Mouse (Mus musculus): ENCODE results near the gene Trappc6a. TPM values are rescaled to one million over a fixed set of nuclear protein-coding genes. Genes with fewer than 3 reads are reported as not detected.

The Trappc6a gene
- total and polyA plus RNA-seq, 3 experiments, result 32.2 to 45.0 (median 33.5) TPM

DNA sequence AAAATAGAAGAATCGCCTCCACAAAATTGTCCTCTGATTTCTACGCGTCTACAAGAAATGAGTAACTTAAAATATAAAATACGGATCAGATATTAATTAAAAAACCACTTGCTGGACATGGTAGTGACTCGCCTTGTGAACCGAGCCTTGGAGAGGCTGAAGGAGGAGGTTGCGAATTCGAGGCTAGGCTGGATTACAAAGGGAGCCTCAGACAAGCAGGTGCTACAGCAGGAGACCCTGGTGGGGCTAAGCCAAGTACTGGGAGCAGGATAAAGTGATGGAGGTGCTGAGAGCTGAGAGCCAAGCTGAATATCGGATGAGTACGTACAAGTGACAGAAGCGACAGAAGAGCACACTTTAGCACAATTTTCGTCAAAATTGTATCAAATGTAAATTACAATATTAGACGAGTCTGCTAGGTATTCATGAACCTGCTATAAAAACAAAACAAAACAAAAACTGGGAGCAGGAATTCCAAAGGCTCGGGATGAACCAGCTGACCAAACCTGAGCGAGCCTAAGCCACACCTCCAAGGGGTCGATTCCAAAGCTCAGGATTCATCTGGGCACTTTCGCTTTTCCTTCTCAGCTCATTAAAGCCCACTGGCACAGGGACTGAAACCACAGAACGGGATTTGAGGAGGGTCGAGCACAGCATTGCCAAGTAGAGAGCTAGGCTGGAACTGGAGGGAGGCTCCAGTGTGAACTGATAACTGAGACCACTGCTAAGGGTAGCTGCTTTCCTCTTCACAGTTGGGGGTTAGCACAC lies 54.6 kb downstream of the Trappc6a start, which contains the start of gene Ppp1r37:
Gene Ppp1r37, minus strand, starts transcription at position 434 of the 768 bp plus-strand sequence.
- no peaks in the 10 kb centered on the region for H3K27me3 ChIP-seq (ENCODE audit: control insufficient read depth, insufficient read depth, low read length)
- peak in 1 of 2 experiments; percentile 32 for DNase-seq
- H3K4me3 ChIP-seq, result peak within 1 kb of the TSS; percentile 96
- peak within 1 kb of the TSS; percentile 78 for H3K9ac ChIP-seq (ENCODE audit: low read depth, low read length)
- intact Hi-C loops (cut with DNase I), result loop anchor here (2.0 to 5.0 kb wide), 2 partner anchors 42 to 106 kb away; partner anchors contain the start of genes Clasrp and Mark4
- H3K27ac ChIP-seq, result peak within 1 kb of the TSS; percentile 99
- H3K79me2 ChIP-seq (replicated peaks; ENCODE audit: control insufficient read depth, insufficient read depth, low read length), result peaks cover 5% of the 10 kb centered on the region
- TF ChIP-seq CTCF (IDR thresholded peaks at IDR 0.05) (no peak), EP300 (IDR thresholded peaks at IDR 0.05; ENCODE audit: insufficient read depth, low read depth, low read length) (no peak), POLR2A (IDR thresholded peaks at IDR 0.05; ENCODE audit: insufficient read depth, low read depth, low read length) (peak; percentile 41; the same call in 1 of the 2 replicates)
- WGBS, result under 1% methylated on average over 19 of the region's 19 CpGs
- H3K4me1 ChIP-seq (ENCODE audit: control insufficient read depth, insufficient read depth, low read length), result peaks cover 27% of the 10 kb centered on the region
- no peaks in the 10 kb centered on the region; the same call in none of the 2 replicates for H3K36me3 ChIP-seq (ENCODE audit: control insufficient read depth, insufficient read depth, low read length)

DNA sequence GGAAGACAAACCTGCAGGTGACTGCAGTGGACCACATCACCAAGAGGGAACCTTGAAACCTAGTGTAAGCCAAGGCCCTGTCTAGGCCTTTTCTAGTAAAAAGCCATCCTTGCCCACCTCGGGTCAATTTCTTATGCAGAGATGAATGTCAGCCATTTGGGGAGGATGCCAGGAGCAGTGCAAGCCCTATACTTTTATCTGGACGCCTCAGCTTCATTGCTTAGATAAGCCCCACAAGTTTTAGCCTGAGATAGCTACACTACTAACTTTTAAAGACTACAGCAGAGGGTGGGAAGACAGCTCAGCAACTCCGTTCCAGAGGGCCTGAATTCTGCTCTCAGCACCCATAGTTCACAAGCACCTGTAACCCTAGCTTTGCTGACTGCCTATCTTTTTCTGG lies 55.7 kb downstream of the Trappc6a start:
- Histone ChIP-seq H3K4me1 (ENCODE audit: control insufficient read depth, insufficient read depth, low read length) (peaks cover 17% of the 10 kb centered on the region), H3K27me3 (ENCODE audit: control insufficient read depth, insufficient read depth, low read length) (no peaks in the 10 kb centered on the region), H3K27ac (no peak overlapping the region), H3K36me3 (ENCODE audit: control insufficient read depth, insufficient read depth, low read length) (no peaks in the 10 kb centered on the region; the same call in none of the 2 replicates), H3K9ac (ENCODE audit: low read depth, low read length) (no peak overlapping the region), H3K79me2 (replicated peaks; ENCODE audit: control insufficient read depth, insufficient read depth, low read length) (peaks cover 4% of the 10 kb centered on the region), H3K4me3 (no peak overlapping the region)
- no peak for DNase-seq
- WGBS, result 65% methylated on average over 3 of the region's 3 CpGs
- TF ChIP-seq EP300 (IDR thresholded peaks at IDR 0.05; ENCODE audit: insufficient read depth, low read depth, low read length) (no peak), CTCF (IDR thresholded peaks at IDR 0.05) (no peak), POLR2A (IDR thresholded peaks at IDR 0.05; ENCODE audit: insufficient read depth, low read depth, low read length) (no peak)
- intact Hi-C loops (cut with DNase I), result loop anchor here (2.0 to 5.0 kb wide), 2 partner anchors 41 to 107 kb away; partner anchors contain the start of genes Clasrp and Mark4

GRCm38 (mm10) chr7:19564455-19564854 lies 56.3 kb downstream of the Trappc6a start:
- TF ChIP-seq EP300 (IDR thresholded peaks at IDR 0.05; ENCODE audit: insufficient read depth, low read depth, low read length), result no peak
- peak; percentile 51 for TF ChIP-seq CTCF (IDR thresholded peaks at IDR 0.05)
- no peak for TF ChIP-seq POLR2A (IDR thresholded peaks at IDR 0.05; ENCODE audit: insufficient read depth, low read depth, low read length)

More at GRCm38 (mm10) chr7:19564455-19564854, 56.3 kb downstream of the Trappc6a start:
- 93% methylated on average over 4 of the region's 4 CpGs for whole genome bisulfite sequencing
- no peak overlapping the region for H3K4me3 ChIP-seq
- H3K4me1 ChIP-seq (ENCODE audit: control insufficient read depth, insufficient read depth, low read length), result peaks cover 11% of the 10 kb centered on the region
- no peak for DNase-seq
- no peak overlapping the region for H3K9ac ChIP-seq (ENCODE audit: low read depth, low read length)
- H3K27me3 ChIP-seq (ENCODE audit: control insufficient read depth, insufficient read depth, low read length), result no peaks in the 10 kb centered on the region
- no peaks in the 10 kb centered on the region; the same call in 1 of the 2 replicates for H3K36me3 ChIP-seq (ENCODE audit: control insufficient read depth, insufficient read depth, low read length)
- no peaks in the 10 kb centered on the region for H3K79me2 ChIP-seq (replicated peaks; ENCODE audit: control insufficient read depth, insufficient read depth, low read length)
- intact Hi-C loops (cut with DNase I), result loop anchor here (5.0 kb wide), 1 partner anchor 107 kb away; the partner anchor contains the start of gene Mark4
- H3K27ac ChIP-seq, result no peak overlapping the region

Other genes starting within 250 kb of the Trappc6a start
- gene Vasp, start 236.6 kb upstream of the Trappc6a start, total RNA-seq (2021), result 10 to 100 TPM; 25.1 to 30.8 TPM
- gene Vasp, start 236.6 kb upstream of the Trappc6a start, polyA plus RNA-seq (2012; rRNA removed), result 43.3 and 51.5 TPM in 2 replicates
- under 1 TPM in 1 of 2 experiments, not detected in 1; 0.21 TPM for gene Ppm1n, start 228.3 kb upstream of the Trappc6a start, total RNA-seq (2021)
- 0.09 and 0.33 TPM in 2 replicates for gene Ppm1n, start 228.3 kb upstream of the Trappc6a start, polyA plus RNA-seq (2012; rRNA removed)
- 100 to 1,000 TPM; 114 to 136 TPM for gene Rtn2, start 225.8 kb upstream of the Trappc6a start, total RNA-seq (2021)
- gene Rtn2, start 225.8 kb upstream of the Trappc6a start, polyA plus RNA-seq (2012; rRNA removed), result 273 and 340 TPM in 2 replicates
- 1 to 10 TPM in 1 of 2 experiments, under 1 TPM in 1; 0.89 to 1.1 TPM for gene Fosb, start 198.3 kb upstream of the Trappc6a start, total RNA-seq (2021)
- 0.94 and 1.1 TPM in 2 replicates for gene Fosb, start 198.3 kb upstream of the Trappc6a start, polyA plus RNA-seq (2012; rRNA removed)
- gene Ercc1, start 163.6 kb upstream of the Trappc6a start, total RNA-seq (2021), result 10 to 100 TPM; 46.8 to 48.6 TPM
- gene Ercc1, start 163.6 kb upstream of the Trappc6a start, polyA plus RNA-seq (2012; rRNA removed), result 47.1 and 49.1 TPM in 2 replicates
- 1 to 10 TPM; 9.3 to 9.7 TPM for gene Cd3eap, start 148.9 kb upstream of the Trappc6a start, total RNA-seq (2021)
- gene Cd3eap, start 148.9 kb upstream of the Trappc6a start, polyA plus RNA-seq (2012; rRNA removed), result 4.4 and 4.7 TPM in 2 replicates
- gene Ppp1r13l, start 148.6 kb upstream of the Trappc6a start, total RNA-seq (2021), result 10 to 100 TPM; 43.9 to 45.1 TPM
- 23.5 and 30.1 TPM in 2 replicates for gene Ppp1r13l, start 148.6 kb upstream of the Trappc6a start, polyA plus RNA-seq (2012; rRNA removed)
- 10 to 100 TPM; 10.9 to 11.6 TPM for gene Ercc2, start 126.4 kb upstream of the Trappc6a start, total RNA-seq (2021)
- 22.6 and 24.8 TPM in 2 replicates for gene Ercc2, start 126.4 kb upstream of the Trappc6a start, polyA plus RNA-seq (2012; rRNA removed)
- under 1 TPM; 0.21 to 0.25 TPM for gene Klc3, start 104.3 kb upstream of the Trappc6a start, total RNA-seq (2021)
- 0.29 and 0.59 TPM in 2 replicates for gene Klc3, start 104.3 kb upstream of the Trappc6a start, polyA plus RNA-seq (2012; rRNA removed)
- 1,000 to 10,000 TPM; 3,482 to 3,985 TPM for gene Ckm, start 103.6 kb upstream of the Trappc6a start, total RNA-seq (2021)
- 7,008 and 7,255 TPM in 2 replicates for gene Ckm, start 103.6 kb upstream of the Trappc6a start, polyA plus RNA-seq (2012; rRNA removed)
- gene Mark4, start 49.6 kb upstream of the Trappc6a start, total RNA-seq (2021), result 10 to 100 TPM; 22.4 to 27.2 TPM
- gene Mark4, start 49.6 kb upstream of the Trappc6a start, polyA plus RNA-seq (2012; rRNA removed), result 11.1 and 11.8 TPM in 2 replicates
- gene Exoc3l2, start 45.1 kb upstream of the Trappc6a start, total RNA-seq (2021), result 1 to 10 TPM in 1 of 2 experiments, under 1 TPM in 1; 0.80 to 1.2 TPM
- 1.5 and 1.7 TPM in 2 replicates for gene Exoc3l2, start 45.1 kb upstream of the Trappc6a start, polyA plus RNA-seq (2012; rRNA removed)
- gene Bloc1s3, start within 50 bp of the Trappc6a start, total RNA-seq (2021), result 1 to 10 TPM; 2.2 to 2.5 TPM
- gene Bloc1s3, start within 50 bp of the Trappc6a start, polyA plus RNA-seq (2012; rRNA removed), result 3.9 and 5.4 TPM in 2 replicates
- not detected for gene Nkpd1, start 9.4 kb downstream of the Trappc6a start, total RNA-seq (2021)
- 0.06 TPM in 1 of 2 replicates, not detected in the other for gene Nkpd1, start 9.4 kb downstream of the Trappc6a start, polyA plus RNA-seq (2012; rRNA removed)
- gene Ppp1r37, start 54.7 kb downstream of the Trappc6a start, total RNA-seq (2021), result 10 to 100 TPM; 58.0 to 69.5 TPM
- gene Ppp1r37, start 54.7 kb downstream of the Trappc6a start, polyA plus RNA-seq (2012; rRNA removed), result 56.0 and 66.4 TPM in 2 replicates
- gene Zfp296, start 68.9 kb downstream of the Trappc6a start, total RNA-seq (2021), result under 1 TPM; 0.42 to 0.43 TPM
- gene Zfp296, start 68.9 kb downstream of the Trappc6a start, polyA plus RNA-seq (2012; rRNA removed), result 0.82 and 1.0 TPM in 2 replicates
- gene Gemin7, start 69.2 kb downstream of the Trappc6a start, total RNA-seq (2021), result 10 to 100 TPM; 48.5 to 48.6 TPM
- 75.2 and 87.3 TPM in 2 replicates for gene Gemin7, start 69.2 kb downstream of the Trappc6a start, polyA plus RNA-seq (2012; rRNA removed)
- gene Clasrp, start 96.1 kb downstream of the Trappc6a start, total RNA-seq (2021), result 10 to 100 TPM; 13.9 to 14.0 TPM
- 26.1 and 32.0 TPM in 2 replicates for gene Clasrp, start 96.1 kb downstream of the Trappc6a start, polyA plus RNA-seq (2012; rRNA removed)
- gene Relb, start 121.0 kb downstream of the Trappc6a start, total RNA-seq (2021), result 1 to 10 TPM; 7.1 to 7.6 TPM
- gene Relb, start 121.0 kb downstream of the Trappc6a start, polyA plus RNA-seq (2012; rRNA removed), result 9.5 and 12.1 TPM in 2 replicates
- gene Clptm1, start 156.6 kb downstream of the Trappc6a start, total RNA-seq (2021), result 10 to 100 TPM; 61.7 to 74.9 TPM
- gene Clptm1, start 156.6 kb downstream of the Trappc6a start, polyA plus RNA-seq (2012; rRNA removed), result 70.1 and 123 TPM in 2 replicates
- gene Apoc2, start 169.5 kb downstream of the Trappc6a start, total RNA-seq (2021), result under 1 TPM in 1 of 2 experiments, not detected in 1; 0.47 TPM
- not detected in 2 replicates for gene Apoc2, start 169.5 kb downstream of the Trappc6a start, polyA plus RNA-seq (2012; rRNA removed)
- not detected for gene Gm44805, start 173.0 kb downstream of the Trappc6a start, total RNA-seq (2021)
- not detected in 2 replicates for gene Gm44805, start 173.0 kb downstream of the Trappc6a start, polyA plus RNA-seq (2012; rRNA removed)
- gene Apoc4, start 173.1 kb downstream of the Trappc6a start, total RNA-seq (2021), result not detected
- 0.82 TPM in 1 of 2 replicates, not detected in the other for gene Apoc4, start 173.1 kb downstream of the Trappc6a start, polyA plus RNA-seq (2012; rRNA removed)
- gene Apoc1, start 184.3 kb downstream of the Trappc6a start, total RNA-seq (2021), result 1 to 10 TPM; 2.7 to 4.2 TPM
- 3.1 and 7.2 TPM in 2 replicates for gene Apoc1, start 184.3 kb downstream of the Trappc6a start, polyA plus RNA-seq (2012; rRNA removed)
- 100 to 1,000 TPM; 278 to 293 TPM for gene Apoe, start 190.8 kb downstream of the Trappc6a start, total RNA-seq (2021)
- gene Apoe, start 190.8 kb downstream of the Trappc6a start, polyA plus RNA-seq (2012; rRNA removed), result 456 and 519 TPM in 2 replicates
- gene Tomm40, start 207.0 kb downstream of the Trappc6a start, total RNA-seq (2021), result 10 to 100 TPM; 92.7 to 98.2 TPM
- 81.9 and 91.2 TPM in 2 replicates for gene Tomm40, start 207.0 kb downstream of the Trappc6a start, polyA plus RNA-seq (2012; rRNA removed)
- gene Nectin2, start 242.1 kb downstream of the Trappc6a start, total RNA-seq (2021), result 10 to 100 TPM; 30.2 to 41.4 TPM
- 29.4 and 30.7 TPM in 2 replicates for gene Nectin2, start 242.1 kb downstream of the Trappc6a start, polyA plus RNA-seq (2012; rRNA removed)

All from heart, adult 2 months (tissue).